Mouse (Mus musculus): ENCODE measurements at regions not wholly inside any gene's neighbourhood (a gene's known extent, or its start where the extent isn't known, plus 50 kb on each side); places are given as distances from the start of the nearest gene placed in this dataset.

DNA sequence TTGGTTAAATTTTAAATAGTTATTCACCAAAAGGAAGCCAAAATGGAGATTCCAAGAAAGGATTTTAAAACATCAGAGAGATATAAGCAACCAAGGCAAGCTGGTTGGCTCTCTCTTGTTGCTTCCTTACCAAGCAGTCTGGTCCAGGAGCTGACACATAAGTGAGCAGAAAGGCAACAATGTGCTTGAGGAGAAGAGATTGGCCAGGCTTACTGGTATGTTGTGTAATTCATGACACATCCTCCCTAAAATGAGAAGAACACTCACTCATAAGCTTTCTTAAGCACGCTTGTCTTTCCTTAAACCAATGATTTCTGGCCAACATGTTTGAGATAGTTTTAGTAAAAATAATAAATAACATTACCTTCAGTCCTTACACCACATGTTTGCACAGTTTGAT is 374.2 kb downstream of the Ipo11 start:
- TF ChIP-seq CTCF (conservative IDR thresholded peaks at IDR 0.05 in 1 of 2, IDR thresholded peaks at IDR 0.05 in 1 of 2; ENCODE audit: low read depth in 2 of 2, low read length in 2 of 2) (no peak), TCF12 (IDR thresholded peaks at IDR 0.05; ENCODE audit: low read depth, low read length) (no peak), POLR2A (IDR thresholded peaks at IDR 0.05; ENCODE audit: low read depth, low read length) (no peak), SMC3 (IDR thresholded peaks at IDR 0.05; ENCODE audit: low read depth, low read length) (no peak), EP300 (IDR thresholded peaks at IDR 0.05; ENCODE audit: low read length) (no peak), NRF1 (IDR thresholded peaks at IDR 0.05; ENCODE audit: low read depth, low read length) (no peak), ZNF384 (IDR thresholded peaks at IDR 0.05; ENCODE audit: low read depth, low read length) (no peak), IRF4 (IDR thresholded peaks at IDR 0.05; ENCODE audit: low read depth, low read length) (no peak), ETS1 (conservative IDR thresholded peaks at IDR 0.05; ENCODE audit: low read depth, low read length) (no peak), MEF2A (IDR thresholded peaks at IDR 0.05; ENCODE audit: borderline replicate concordance, low read depth, low read length) (no peak), MAX (IDR thresholded peaks at IDR 0.05; ENCODE audit: low read length) (no peak), ZMIZ1 (IDR thresholded peaks at IDR 0.05; ENCODE audit: low read depth, low read length) (no peak)

Measured in CH12.LX (cell line).